Mouse (Mus musculus): Measurements from ENCODE around the gene Pcx. TPM values are rescaled to one million over a fixed set of nuclear protein-coding genes. Genes with fewer than 3 reads are reported as not detected.
A peak's percentile ranks its signal among the peaks of the same experiment; 100 is the strongest.

Gene Pcx
- polyA plus RNA-seq, 1 experiment, result 286 TPM

- Histone ChIP-seq H3K4me3 (ENCODE audit: insufficient read depth, low read depth, low read length) (no peak overlapping the region), H3K27ac (ENCODE audit: insufficient read depth, low read depth, low read length) (peak overlapping the region; percentile 95), H3K36me3 (ENCODE audit: control insufficient read depth, insufficient read depth, low read length) (no peaks in the 10 kb centered on the region), H3K4me1 (ENCODE audit: control insufficient read depth, insufficient read depth, low read length) (peaks cover 34% of the 10 kb centered on the region; the same call in 1 of the 2 replicates), H3K27me3 (replicated peaks; ENCODE audit: control insufficient read depth, insufficient read depth, low read length) (no peaks in the 10 kb centered on the region)
- TF ChIP-seq CTCF (conservative IDR thresholded peaks at IDR 0.05; ENCODE audit: insufficient read depth, insufficient read length, low read depth, low read length) (no peak), POLR2A (IDR thresholded peaks at IDR 0.05; ENCODE audit: low read depth, low read length) (no peak)
- WGBS, result 57% methylated on average over 3 of the region's 3 CpGs
- DNase-seq, result no peak
Observed at GRCm38 (mm10) chr19:4559011-4559410, 48.7 kb downstream of the Pcx start.

DNA sequence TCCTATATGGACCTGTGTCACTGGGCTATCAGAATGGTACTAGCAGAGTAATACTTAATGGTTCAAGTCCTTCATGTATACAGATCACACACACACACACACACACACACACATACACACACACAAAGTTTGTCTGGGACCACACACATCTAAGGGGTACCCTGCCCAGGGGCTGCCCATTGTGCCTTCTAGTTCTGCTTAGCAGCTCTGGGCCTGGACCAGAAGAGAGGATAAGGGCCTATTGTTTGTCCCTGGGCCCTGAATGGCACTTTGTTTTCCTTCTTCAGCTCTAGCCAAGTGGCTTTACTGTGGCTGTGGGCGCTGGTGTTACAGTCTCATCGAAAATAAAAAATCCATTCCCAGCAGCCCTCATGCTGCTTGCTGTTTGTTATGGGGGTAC lies 49.3 kb downstream of the Pcx start:
- no peaks in the 10 kb centered on the region for H3K27me3 ChIP-seq (replicated peaks; ENCODE audit: control insufficient read depth, insufficient read depth, low read length)
- no peaks in the 10 kb centered on the region for H3K36me3 ChIP-seq (ENCODE audit: control insufficient read depth, insufficient read depth, low read length)
- peak overlapping the region; percentile 95; the same call in 1 of the 2 replicates for H3K27ac ChIP-seq (ENCODE audit: insufficient read depth, low read depth, low read length)
- H3K4me3 ChIP-seq (ENCODE audit: insufficient read depth, low read depth, low read length), result no peak overlapping the region
- H3K4me1 ChIP-seq (ENCODE audit: control insufficient read depth, insufficient read depth, low read length), result peaks cover 31% of the 10 kb centered on the region; the same call in 1 of the 2 replicates
- DNase-seq, result no peak
- TF ChIP-seq POLR2A (IDR thresholded peaks at IDR 0.05; ENCODE audit: low read depth, low read length) (no peak), CTCF (conservative IDR thresholded peaks at IDR 0.05; ENCODE audit: insufficient read depth, insufficient read length, low read depth, low read length) (no peak)
- 92% methylated on average over 2 of the region's 2 CpGs for WGBS

- Histone ChIP-seq H3K27me3 (replicated peaks; ENCODE audit: control insufficient read depth, insufficient read depth, low read length) (no peaks in the 10 kb centered on the region), H3K36me3 (ENCODE audit: control insufficient read depth, insufficient read depth, low read length) (no peaks in the 10 kb centered on the region), H3K27ac (ENCODE audit: insufficient read depth, low read depth, low read length) (0 out of 2 replicates have a peak overlapping the region, but pooled peaks have one; percentile 12), H3K4me3 (ENCODE audit: insufficient read depth, low read depth, low read length) (no peak overlapping the region), H3K4me1 (ENCODE audit: control insufficient read depth, insufficient read depth, low read length) (peaks cover 31% of the 10 kb centered on the region; the same call in 1 of the 2 replicates)
- TF ChIP-seq CTCF (conservative IDR thresholded peaks at IDR 0.05; ENCODE audit: insufficient read depth, insufficient read length, low read depth, low read length), result no peak
- TF ChIP-seq POLR2A (IDR thresholded peaks at IDR 0.05; ENCODE audit: low read depth, low read length), result no peak
- no peak for DNase-seq
- 80% methylated on average over 5 of the region's 5 CpGs for WGBS
Observed at GRCm38 (mm10) chr19:4560205-4560604, 49.9 kb downstream of the Pcx start.

- H3K27ac ChIP-seq (ENCODE audit: insufficient read depth, low read depth, low read length), result no peak overlapping the region
- DNase-seq, result peak; percentile 47
- no peak overlapping the region for H3K4me3 ChIP-seq (ENCODE audit: insufficient read depth, low read depth, low read length)
- TF ChIP-seq POLR2A (IDR thresholded peaks at IDR 0.05; ENCODE audit: low read depth, low read length) (no peak), CTCF (conservative IDR thresholded peaks at IDR 0.05; ENCODE audit: insufficient read depth, insufficient read length, low read depth, low read length) (no peak)
- no peaks in the 10 kb centered on the region for H3K27me3 ChIP-seq (replicated peaks; ENCODE audit: control insufficient read depth, insufficient read depth, low read length)
- WGBS, result 82% methylated on average over 5 of the region's 5 CpGs
- peaks cover 25% of the 10 kb centered on the region for H3K4me1 ChIP-seq (ENCODE audit: control insufficient read depth, insufficient read depth, low read length)
- H3K36me3 ChIP-seq (ENCODE audit: control insufficient read depth, insufficient read depth, low read length), result no peaks in the 10 kb centered on the region
Observed at GRCm38 (mm10) chr19:4565678-4566077, 55.4 kb downstream of the Pcx start.

DNA sequence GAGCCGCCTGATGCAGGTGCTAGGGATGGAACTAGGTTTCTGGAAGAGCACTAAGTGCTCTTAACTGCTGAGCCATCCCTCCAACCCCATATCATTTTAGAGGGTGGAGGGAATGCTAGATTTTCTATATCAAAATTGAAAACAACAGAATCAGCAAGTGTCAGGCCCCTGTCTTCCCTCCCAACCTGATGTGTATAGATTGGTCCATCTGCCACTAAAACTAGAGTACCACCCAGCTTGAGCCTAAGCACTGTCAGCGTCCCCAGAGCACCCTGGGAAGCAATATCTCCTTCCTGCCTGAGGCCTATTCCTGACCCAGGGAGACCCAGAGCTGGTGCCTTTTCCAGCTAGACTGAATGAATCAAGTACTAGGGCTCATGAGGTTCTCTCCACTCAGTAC lies 56.6 kb downstream of the Pcx start:
- peaks cover 30% of the 10 kb centered on the region for H3K4me1 ChIP-seq (ENCODE audit: control insufficient read depth, insufficient read depth, low read length)
- H3K4me3 ChIP-seq (ENCODE audit: insufficient read depth, low read depth, low read length), result no peak overlapping the region
- TF ChIP-seq CTCF (conservative IDR thresholded peaks at IDR 0.05; ENCODE audit: insufficient read depth, insufficient read length, low read depth, low read length) (no peak), POLR2A (IDR thresholded peaks at IDR 0.05; ENCODE audit: low read depth, low read length) (no peak)
- no peak overlapping the region for H3K27ac ChIP-seq (ENCODE audit: insufficient read depth, low read depth, low read length)
- WGBS, result 86% methylated on average over 2 of the region's 2 CpGs
- H3K36me3 ChIP-seq (ENCODE audit: control insufficient read depth, insufficient read depth, low read length), result no peaks in the 10 kb centered on the region
- DNase-seq, result no peak
- H3K27me3 ChIP-seq (replicated peaks; ENCODE audit: control insufficient read depth, insufficient read depth, low read length), result no peaks in the 10 kb centered on the region

DNA sequence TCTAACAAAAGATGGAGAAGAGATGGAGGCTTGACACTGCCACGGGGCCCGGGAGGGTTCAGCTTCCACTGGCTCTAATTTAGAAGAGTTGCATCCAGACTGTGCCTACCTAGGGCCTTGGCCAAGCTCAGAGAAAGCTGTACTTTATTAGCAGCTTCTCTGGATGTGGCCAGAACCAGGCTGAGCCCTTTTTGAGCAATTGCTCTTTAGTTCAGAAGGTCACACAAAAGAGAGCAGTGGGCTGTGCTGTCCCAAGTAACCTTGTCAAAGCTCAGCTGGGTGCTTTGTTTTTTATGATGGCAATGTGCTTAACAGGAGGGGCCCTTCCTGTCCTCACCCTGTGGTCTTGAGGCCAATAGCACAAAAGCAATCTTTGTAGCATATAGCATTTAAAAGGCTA lies 57.4 kb downstream of the Pcx start:
- WGBS, result 69% methylated on average over 2 of the region's 2 CpGs
- DNase-seq, result no peak
- Histone ChIP-seq H3K4me3 (ENCODE audit: insufficient read depth, low read depth, low read length) (no peak overlapping the region), H3K4me1 (ENCODE audit: control insufficient read depth, insufficient read depth, low read length) (peaks cover 30% of the 10 kb centered on the region), H3K27ac (ENCODE audit: insufficient read depth, low read depth, low read length) (no peak overlapping the region), H3K27me3 (replicated peaks; ENCODE audit: control insufficient read depth, insufficient read depth, low read length) (no peaks in the 10 kb centered on the region), H3K36me3 (ENCODE audit: control insufficient read depth, insufficient read depth, low read length) (no peaks in the 10 kb centered on the region)
- TF ChIP-seq POLR2A (IDR thresholded peaks at IDR 0.05; ENCODE audit: low read depth, low read length) (no peak), CTCF (conservative IDR thresholded peaks at IDR 0.05; ENCODE audit: insufficient read depth, insufficient read length, low read depth, low read length) (no peak)

GRCm38 (mm10) chr19:4568832-4569231 lies 58.6 kb downstream of the Pcx start:
- 63% methylated on average over 4 of the region's 4 CpGs for WGBS
- H3K36me3 ChIP-seq (ENCODE audit: control insufficient read depth, insufficient read depth, low read length), result no peaks in the 10 kb centered on the region
- peak; percentile 28 for DNase-seq
- peaks cover 30% of the 10 kb centered on the region for H3K4me1 ChIP-seq (ENCODE audit: control insufficient read depth, insufficient read depth, low read length)
- no peak overlapping the region for H3K4me3 ChIP-seq (ENCODE audit: insufficient read depth, low read depth, low read length)
- TF ChIP-seq CTCF (conservative IDR thresholded peaks at IDR 0.05; ENCODE audit: insufficient read depth, insufficient read length, low read depth, low read length), result no peak
- TF ChIP-seq POLR2A (IDR thresholded peaks at IDR 0.05; ENCODE audit: low read depth, low read length), result no peak
- H3K27me3 ChIP-seq (replicated peaks; ENCODE audit: control insufficient read depth, insufficient read depth, low read length), result no peaks in the 10 kb centered on the region
- no peak overlapping the region; the same call in 1 of the 2 replicates for H3K27ac ChIP-seq (ENCODE audit: insufficient read depth, low read depth, low read length)

Data from kidney, adult 2 months (tissue).